Mouse (Mus musculus) stomach, embryonic 14.5 days (tissue): ENCODE data around the gene Zmiz2. TPM values are rescaled to one million over a fixed set of nuclear protein-coding genes. Genes with fewer than 3 reads are reported as not detected.
"Not testable (repeated sequence)": the region's sequence is repeated elsewhere in the genome, so short reads cannot be mapped to it uniquely, and the experiment has no call there.

Source experiments
- ATAC-seq: fragments of 200-750 bp; cut with Nextera tagmentation; 2 replicates; pipeline ENCODE4 v1.8.0; 2017; ENCODE audit warnings: low read depth, moderate TSS enrichment; ENCODE audit not compliant: insufficient number of reproducible peaks, insufficient read depth, low FRiP score
- H3K27ac ChIP-seq: fragments of 300-500 bp; sonication (generic); 2 replicates; pipeline ENCODE4 v1.5.1; 2014; ENCODE audit warnings: mild to moderate bottlenecking, low read length, moderate library complexity, mixed read lengths
- H3K27me3 ChIP-seq: fragments of 300-500 bp; sonication (generic); 2 replicates; pipeline ENCODE4 v1.6.1; 2014; ENCODE audit warnings: low read length, control low read depth, mixed read lengths; ENCODE audit not compliant: control insufficient read depth, insufficient read depth
- H3K36me3 ChIP-seq: fragments of 300-500 bp; sonication (generic); 2 replicates; pipeline ENCODE4 v1.6.1; 2014; ENCODE audit warnings: mild to moderate bottlenecking, control low read depth, low read length, moderate library complexity, mixed read lengths; ENCODE audit not compliant: control insufficient read depth, insufficient read depth
- H3K4me1 ChIP-seq: fragments of 300-500 bp; sonication (generic); 2 replicates; pipeline ENCODE4 v1.6.1; 2014; ENCODE audit warnings: low read length, control low read depth, mixed read lengths; ENCODE audit not compliant: control insufficient read depth, insufficient read depth
- H3K4me2 ChIP-seq: fragments of 300-500 bp; sonication (generic); replicated peaks from 2 replicates; pipeline ENCODE4 v1.6.1; 2014; ENCODE audit warnings: low read depth, low read length, control low read depth
- H3K4me3 ChIP-seq: fragments of 300-500 bp; sonication (generic); 2 replicates; pipeline ENCODE4 v1.5.1; 2014; ENCODE audit warnings: low read depth, low read length, control low read depth
- H3K9ac ChIP-seq: fragments of 300-500 bp; sonication (generic); replicated peaks from 2 replicates; pipeline ENCODE4 v1.6.1; 2014; ENCODE audit warnings: low read depth, mild to moderate bottlenecking, control low read depth, low read length, moderate library complexity, mixed read lengths
- H3K9me3 ChIP-seq: fragments of 300-500 bp; sonication (generic); 2 replicates; pipeline ENCODE4 v1.6.1; 2016; ENCODE audit warnings: low read depth, low read length, control low read depth; ENCODE audit not compliant: control insufficient read depth
- WGBS: fragments of 180-500 bp; shearing (Covaris S2); extraction: QIAGEN DNeasy Blood & Tissue Kit; methylation state at CpG from one replicate; pipeline ENCODE4 v1.1.7; 2014; 5-methylcytosine and 5-hydroxymethylcytosine counted together
- polyA plus RNA-seq: library from polyadenylated mRNA; unstranded; fragments of >200 nt; fragmentation: Nextera tagmentation; extraction: Ambion mirVana; gene quantifications from 2 replicates; pipeline ENCODE4 v1.2.1, GENCODE M21; 2014

Zmiz2 gene
- polyA plus RNA-seq, 1 experiment from 2014 or later = 14.3 TPM

DNA sequence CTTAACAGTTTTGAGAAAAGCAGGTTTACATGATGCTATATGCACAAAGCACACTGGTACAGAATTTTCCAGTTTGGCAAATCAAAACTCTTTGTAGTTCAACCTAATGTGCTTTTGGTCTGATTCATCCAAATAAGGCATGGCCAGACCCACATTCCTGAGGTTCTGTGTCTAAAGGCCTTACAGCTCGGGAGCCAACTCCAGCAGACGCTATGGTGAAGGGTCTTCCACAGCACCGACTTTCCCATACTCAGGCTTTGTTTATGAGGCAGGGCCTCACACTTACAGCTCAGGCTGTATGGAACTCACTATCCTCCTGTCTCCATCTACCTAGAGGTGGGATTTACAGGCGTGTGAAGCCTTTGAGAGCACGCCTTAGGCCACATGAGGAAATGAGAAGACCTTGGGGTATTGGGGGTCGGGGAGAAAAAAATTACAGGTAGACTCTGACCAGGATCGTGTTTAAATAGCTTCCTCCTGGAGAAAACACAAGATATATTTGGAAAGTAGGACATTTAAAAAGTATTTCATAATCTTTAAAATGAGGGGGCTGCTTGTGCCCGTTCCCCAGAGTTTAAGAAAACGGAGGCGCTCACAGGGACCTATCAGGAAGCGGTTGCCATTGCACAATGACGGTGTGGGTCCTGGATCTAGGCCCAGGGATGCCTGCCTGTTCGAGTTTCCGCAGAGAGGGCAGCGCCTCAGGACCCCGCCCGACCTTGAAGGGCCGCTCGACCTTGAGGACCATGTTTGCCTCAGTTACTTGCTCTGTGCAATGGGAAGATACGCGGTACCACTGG, 26.1 kb downstream of the Zmiz2 start, which contains the start of gene Ppia:
Gene Ppia (plus strand): TSS at position 693 of the 800 bp plus-strand sequence.
- H3K9me3 ChIP-seq = no peaks in the 10 kb centered on the region
- H3K4me1 ChIP-seq = peaks cover 11% of the 10 kb centered on the region
- WGBS = 6% methylated on average over 21 of the region's 21 CpGs
- peak; percentile 43 for ATAC-seq
- H3K27me3 ChIP-seq = no peaks in the 10 kb centered on the region
- peak within 1 kb of the TSS; percentile 79 for H3K4me3 ChIP-seq
- H3K27ac ChIP-seq = peak within 1 kb of the TSS; percentile 98
- peak within 1 kb of the TSS; percentile 99 for H3K4me2 ChIP-seq
- peak within 1 kb of the TSS; percentile 90 for H3K9ac ChIP-seq
- H3K36me3 ChIP-seq = peaks cover 23% of the 10 kb centered on the region

- Histone ChIP-seq H3K27me3 (no peaks in the 10 kb centered on the region), H3K4me1 (peaks cover 11% of the 10 kb centered on the region), H3K4me3 (peak overlapping the region; percentile 79), H3K9ac (peak overlapping the region; percentile 90), H3K36me3 (peaks cover 31% of the 10 kb centered on the region), H3K9me3 (no peaks in the 10 kb centered on the region), H3K4me2 (peak overlapping the region; percentile 99), H3K27ac (peak overlapping the region; percentile 98)
- peak; percentile 94 for ATAC-seq
- WGBS = under 1% methylated on average over 70 of the region's 102 CpGs
Measured at GRCm38 (mm10) chr11:6415551-6416404, 26.9 kb downstream of the Zmiz2 start.

DNA sequence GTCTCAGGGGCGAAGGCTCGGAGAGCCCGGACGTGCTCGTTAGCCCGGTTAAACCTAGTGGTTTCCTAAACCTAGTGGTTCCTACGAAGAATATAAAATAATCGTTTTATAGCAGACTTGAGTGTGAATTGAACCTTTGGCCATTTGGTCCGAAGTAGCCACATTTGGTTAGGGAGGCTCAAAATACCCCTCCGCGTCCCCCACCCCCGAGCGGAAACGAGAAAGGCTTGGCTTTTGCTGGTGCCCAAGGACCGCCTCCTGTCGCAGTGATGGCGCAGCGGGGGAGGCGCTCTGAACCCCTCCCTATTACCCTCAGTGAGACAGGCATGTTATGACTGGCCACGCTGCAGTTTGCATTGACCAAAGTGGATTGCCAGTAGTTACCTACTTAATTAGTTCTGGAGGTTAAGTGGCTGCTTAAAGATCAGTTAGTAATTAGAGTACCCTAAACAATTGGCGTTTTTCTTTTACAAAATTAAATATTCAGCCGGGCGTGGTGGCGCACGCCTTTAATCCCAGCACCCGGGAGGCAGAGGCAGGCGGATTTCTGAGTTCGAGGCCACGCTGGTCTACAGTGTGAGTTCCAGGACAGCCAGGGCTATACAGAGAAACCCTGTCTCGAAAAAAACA, 27.6 kb downstream of the Zmiz2 start:
- H3K27ac ChIP-seq = peak overlapping the region; percentile 98
- H3K36me3 ChIP-seq = peaks cover 34% of the 10 kb centered on the region
- peak overlapping the region; percentile 99 for H3K4me2 ChIP-seq
- under 1% methylated on average over 30 of the region's 30 CpGs for WGBS
- peaks cover 11% of the 10 kb centered on the region for H3K4me1 ChIP-seq
- H3K27me3 ChIP-seq = no peaks in the 10 kb centered on the region
- H3K9ac ChIP-seq = peak overlapping the region; percentile 90
- ATAC-seq = peak; percentile 51
- no peaks in the 10 kb centered on the region for H3K9me3 ChIP-seq
- peak overlapping the region; percentile 79 for H3K4me3 ChIP-seq

GRCm38 (mm10) chr11:6417069-6417468, 28.2 kb downstream of the Zmiz2 start:
- peak overlapping the region; percentile 90 for H3K9ac ChIP-seq
- H3K36me3 ChIP-seq = peaks cover 34% of the 10 kb centered on the region
- peak overlapping the region; percentile 79 for H3K4me3 ChIP-seq
- H3K4me2 ChIP-seq = peak overlapping the region; percentile 99
- H3K27ac ChIP-seq = no peak overlapping the region
- WGBS = 20% methylated on average over 2 of the region's 2 CpGs
- no peaks in the 10 kb centered on the region for H3K9me3 ChIP-seq
- ATAC-seq = no peak
- peaks cover 11% of the 10 kb centered on the region for H3K4me1 ChIP-seq
- no peaks in the 10 kb centered on the region for H3K27me3 ChIP-seq

DNA sequence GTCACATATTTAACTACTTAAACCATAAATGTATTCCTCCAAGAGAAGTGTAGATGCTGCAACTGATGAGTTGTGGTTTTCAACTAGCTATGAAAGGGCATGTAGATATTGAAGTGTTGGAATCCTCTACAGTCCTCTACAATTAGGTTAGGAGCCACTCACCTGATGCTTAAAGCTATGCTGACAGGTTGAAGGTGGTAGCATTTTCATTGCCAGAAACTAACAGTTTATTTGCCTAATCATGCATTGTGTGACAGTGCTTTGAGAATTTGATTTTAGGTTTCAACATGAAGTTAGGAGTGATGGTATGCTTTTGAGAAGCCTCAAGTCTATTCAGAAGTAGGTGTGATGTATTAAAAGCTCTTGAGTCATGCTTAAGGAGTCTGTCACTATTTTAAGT, 28.6 kb downstream of the Zmiz2 start:
- Histone ChIP-seq H3K4me3 (peak overlapping the region; percentile 79), H3K9ac (no peak overlapping the region; the same call in 1 of the 2 replicates), H3K9me3 (no peaks in the 10 kb centered on the region), H3K27ac (no peak overlapping the region), H3K4me2 (peak overlapping the region; percentile 99), H3K36me3 (peaks cover 34% of the 10 kb centered on the region), H3K27me3 (no peaks in the 10 kb centered on the region), H3K4me1 (peaks cover 11% of the 10 kb centered on the region)
- ATAC-seq = no peak

GRCm38 (mm10) chr11:6418751-6419150, 29.9 kb downstream of the Zmiz2 start:
- no peak overlapping the region for H3K27ac ChIP-seq
- H3K4me1 ChIP-seq = peaks cover 11% of the 10 kb centered on the region
- no peak overlapping the region for H3K4me2 ChIP-seq
- no peaks in the 10 kb centered on the region for H3K27me3 ChIP-seq
- peaks cover 38% of the 10 kb centered on the region for H3K36me3 ChIP-seq
- no peaks in the 10 kb centered on the region for H3K9me3 ChIP-seq
- H3K4me3 ChIP-seq = 0 out of 2 replicates have a peak overlapping the region, but pooled peaks have one; percentile 3
- no peak for ATAC-seq
- no peak overlapping the region for H3K9ac ChIP-seq
- 83% methylated on average over 5 of the region's 5 CpGs for WGBS

DNA sequence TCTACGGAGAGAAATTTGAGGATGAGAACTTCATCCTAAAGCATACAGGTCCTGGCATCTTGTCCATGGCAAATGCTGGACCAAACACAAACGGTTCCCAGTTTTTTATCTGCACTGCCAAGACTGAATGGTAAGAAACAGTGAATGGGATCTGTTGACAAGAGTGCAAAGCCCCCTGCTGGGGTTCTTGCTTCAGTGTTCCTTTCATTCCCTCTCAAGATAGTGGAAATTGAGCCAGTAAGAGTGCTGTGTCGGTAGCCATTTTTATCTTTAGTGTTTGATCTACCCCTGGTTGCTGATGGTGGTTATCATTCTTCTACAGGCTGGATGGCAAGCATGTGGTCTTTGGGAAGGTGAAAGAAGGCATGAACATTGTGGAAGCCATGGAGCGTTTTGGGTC, 30.3 kb downstream of the Zmiz2 start:
- not testable (repeated sequence) for H3K4me3 ChIP-seq, H3K4me2 ChIP-seq, H3K9me3 ChIP-seq, H3K9ac ChIP-seq, H3K27me3 ChIP-seq, ATAC-seq, H3K27ac ChIP-seq
- H3K36me3 ChIP-seq = peaks cover 40% of the 10 kb centered on the region
- peaks cover 11% of the 10 kb centered on the region for H3K4me1 ChIP-seq
- 67% methylated on average over 4 of the region's 4 CpGs for WGBS

DNA sequence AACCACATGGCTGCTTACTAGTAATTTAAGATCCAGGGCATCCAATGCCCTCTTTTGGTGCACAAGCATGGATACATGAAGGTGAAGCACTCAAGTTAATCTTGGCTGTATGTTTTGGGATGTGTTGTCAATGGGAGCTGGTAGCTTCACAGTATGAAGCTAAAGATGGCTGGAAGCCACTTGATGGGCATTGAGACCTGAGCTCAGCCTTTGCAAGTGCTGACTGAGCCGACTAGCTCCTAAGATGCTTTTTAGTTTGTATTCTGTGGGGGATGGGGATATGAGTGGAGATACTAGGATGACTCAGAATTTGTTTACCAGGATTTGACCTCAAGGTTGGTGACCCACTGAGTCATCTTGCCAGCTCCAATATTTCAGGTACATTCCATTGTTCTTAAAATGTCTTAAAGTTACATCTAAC, 31.4 kb downstream of the Zmiz2 start:
- Histone ChIP-seq H3K4me1 (peaks cover 4% of the 10 kb centered on the region; the same call in 1 of the 2 replicates), H3K9ac (no peak overlapping the region), H3K27ac (no peak overlapping the region), H3K36me3 (peaks cover 46% of the 10 kb centered on the region), H3K4me3 (no peak overlapping the region), H3K4me2 (no peak overlapping the region), H3K27me3 (no peaks in the 10 kb centered on the region), H3K9me3 (no peaks in the 10 kb centered on the region)
- no peak for ATAC-seq
- 3% methylated on average over 1 of the region's 1 CpGs for WGBS
